Mouse (Mus musculus) stomach, embryonic 16.5 days (tissue): Measurements from ENCODE around the gene Gm15013. TPM values are rescaled to one million over a fixed set of nuclear protein-coding genes. Genes with fewer than 3 reads are reported as not detected.
"Not testable (repeated sequence)": the region's sequence is repeated elsewhere in the genome, so short reads cannot be mapped to it uniquely, and the experiment has no call there.

Experiments
- ATAC-seq: fragments of 200-750 bp; cut with Nextera tagmentation; 2 replicates; pipeline ENCODE4 v1.8.0; 2017; ENCODE audit warnings: moderate number of reproducible peaks, moderate TSS enrichment; ENCODE audit not compliant: insufficient read depth, low FRiP score
- H3K27ac ChIP-seq: fragments of 300-500 bp; sonication (generic); 2 replicates; pipeline ENCODE4 v1.5.1; 2014; ENCODE audit warnings: low read length
- H3K27me3 ChIP-seq: fragments of 300-500 bp; sonication (generic); 2 replicates; pipeline ENCODE4 v1.6.1; 2014; ENCODE audit warnings: low read length, control low read depth, mixed read lengths; ENCODE audit not compliant: control insufficient read depth, insufficient read depth
- H3K36me3 ChIP-seq: fragments of 300-500 bp; sonication (generic); 2 replicates; pipeline ENCODE4 v1.6.1; 2014; ENCODE audit warnings: low read length; ENCODE audit not compliant: control insufficient read depth, insufficient read depth
- H3K4me1 ChIP-seq: fragments of 300-500 bp; sonication (generic); 2 replicates; pipeline ENCODE4 v1.6.1; 2014; ENCODE audit warnings: low read length, control low read depth, mixed read lengths; ENCODE audit not compliant: control insufficient read depth, insufficient read depth
- H3K4me2 ChIP-seq: fragments of 300-500 bp; sonication (generic); 2 replicates; pipeline ENCODE4 v1.6.1; 2014; ENCODE audit warnings: low read depth, low read length, mixed read lengths
- H3K4me3 ChIP-seq: fragments of 300-500 bp; sonication (generic); replicated peaks from 2 replicates; pipeline ENCODE4 v1.5.1; 2014; ENCODE audit warnings: mild to moderate bottlenecking, low read length
- H3K9ac ChIP-seq: fragments of 300-500 bp; sonication (generic); 2 replicates; pipeline ENCODE4 v1.6.1; 2014; ENCODE audit warnings: low read length
- H3K9me3 ChIP-seq: fragments of 300-500 bp; sonication (generic); replicated peaks from 2 replicates; pipeline ENCODE4 v1.6.1; 2016; ENCODE audit warnings: low read length, control low read depth; ENCODE audit not compliant: control insufficient read depth
- WGBS: fragments of 180-500 bp; shearing (Covaris S2); extraction: QIAGEN DNeasy Blood & Tissue Kit; methylation state at CpG from one replicate; pipeline ENCODE4 v1.1.7; 2014; 5-methylcytosine and 5-hydroxymethylcytosine counted together
- polyA plus RNA-seq: library from polyadenylated mRNA; unstranded; fragments of >200 nt; fragmentation: Nextera tagmentation; extraction: Ambion mirVana; gene quantifications from 2 replicates; pipeline ENCODE4 v1.2.1, GENCODE M21; 2015

The Gm15013 gene
- polyA plus RNA-seq = 0.30 and 0.45 TPM in 2 replicates

GRCm38 (mm10) chrX:139714381-139714780 lies at the start of gene Gm15013:
Gm15013 (minus strand) TSS chrX:139714481.
- Histone ChIP-seq H3K27ac (no peak within 1 kb of the TSS), H3K9ac (no peak within 1 kb of the TSS), H3K4me1 (no peaks in the 10 kb centered on the region), H3K36me3 (no peaks in the 10 kb centered on the region), H3K4me2 (no peak within 1 kb of the TSS), H3K4me3 (no peak within 1 kb of the TSS), H3K9me3 (no peaks in the 10 kb centered on the region), H3K27me3 (no peaks in the 10 kb centered on the region)
- ATAC-seq = no peak
- WGBS = 96% methylated on average over 8 of the region's 8 CpGs

- no peak overlapping the region for H3K9ac ChIP-seq
- H3K9me3 ChIP-seq = no peaks in the 10 kb centered on the region
- no peak for ATAC-seq
- H3K36me3 ChIP-seq = no peaks in the 10 kb centered on the region
- no peak overlapping the region for H3K4me2 ChIP-seq
- no peaks in the 10 kb centered on the region for H3K4me1 ChIP-seq
- H3K4me3 ChIP-seq = no peak overlapping the region
- WGBS = 77% methylated on average over 2 of the region's 2 CpGs
- H3K27me3 ChIP-seq = no peaks in the 10 kb centered on the region
- no peak overlapping the region for H3K27ac ChIP-seq
Measured at GRCm38 (mm10) chrX:139762546-139762945, 48.3 kb upstream of the Gm15013 start.

GRCm38 (mm10) chrX:139758634-139759033 lies 44.4 kb upstream of the Gm15013 start:
- not testable (repeated sequence) for H3K4me1 ChIP-seq, H3K27ac ChIP-seq, H3K36me3 ChIP-seq, H3K27me3 ChIP-seq, ATAC-seq, H3K4me3 ChIP-seq, H3K9me3 ChIP-seq, H3K4me2 ChIP-seq, H3K9ac ChIP-seq
- 68% methylated on average over 3 of the region's 3 CpGs for WGBS

GRCm38 (mm10) chrX:139751855-139752254 lies 37.6 kb upstream of the Gm15013 start:
- H3K4me3 ChIP-seq = no peak overlapping the region
- no peaks in the 10 kb centered on the region for H3K4me1 ChIP-seq
- no peak overlapping the region for H3K9ac ChIP-seq
- 9% methylated on average over 1 of the region's 1 CpGs for WGBS
- ATAC-seq = no peak
- H3K27ac ChIP-seq = no peak overlapping the region
- no peaks in the 10 kb centered on the region for H3K9me3 ChIP-seq
- no peaks in the 10 kb centered on the region for H3K36me3 ChIP-seq
- H3K27me3 ChIP-seq = no peaks in the 10 kb centered on the region
- H3K4me2 ChIP-seq = no peak overlapping the region

- Histone ChIP-seq H3K4me1 (no peaks in the 10 kb centered on the region), H3K27me3 (no peaks in the 10 kb centered on the region; the same call in 1 of the 2 replicates), H3K9me3 (no peaks in the 10 kb centered on the region), H3K36me3 (no peaks in the 10 kb centered on the region), H3K9ac (no peak overlapping the region), H3K27ac (no peak overlapping the region), H3K4me3 (no peak overlapping the region), H3K4me2 (no peak overlapping the region)
- no peak for ATAC-seq
- 90% methylated on average over 5 of the region's 5 CpGs for WGBS
Measured at GRCm38 (mm10) chrX:139737066-139737465, 22.8 kb upstream of the Gm15013 start.

- Histone ChIP-seq H3K27me3 (no peaks in the 10 kb centered on the region; the same call in 1 of the 2 replicates), H3K4me1 (no peaks in the 10 kb centered on the region), H3K4me2 (no peak overlapping the region), H3K36me3 (no peaks in the 10 kb centered on the region), H3K9me3 (no peaks in the 10 kb centered on the region), H3K4me3 (no peak overlapping the region), H3K9ac (no peak overlapping the region), H3K27ac (no peak overlapping the region)
- 77% methylated on average over 3 of the region's 3 CpGs for WGBS
- no peak for ATAC-seq
Measured at GRCm38 (mm10) chrX:139730541-139730940, 16.3 kb upstream of the Gm15013 start.

- Histone ChIP-seq H3K4me2 (no peak overlapping the region), H3K27ac (no peak overlapping the region), H3K9ac (no peak overlapping the region), H3K9me3 (no peaks in the 10 kb centered on the region), H3K4me1 (no peaks in the 10 kb centered on the region), H3K4me3 (no peak overlapping the region), H3K36me3 (no peaks in the 10 kb centered on the region), H3K27me3 (no peaks in the 10 kb centered on the region)
- WGBS = 85% methylated on average over 2 of the region's 2 CpGs
- ATAC-seq = no peak
Measured at GRCm38 (mm10) chrX:139722350-139722749, 8.1 kb upstream of the Gm15013 start.

GRCm38 (mm10) chrX:139684775-139685695 lies 29.2 kb downstream of the Gm15013 start, which contains the start of gene Tbc1d8b:
Tbc1d8b (plus strand) TSS chrX:139684996.
- peak within 1 kb of the TSS; percentile 51 for H3K27ac ChIP-seq
- H3K9ac ChIP-seq = peak within 1 kb of the TSS; percentile 68
- H3K9me3 ChIP-seq = no peaks in the 10 kb centered on the region
- H3K36me3 ChIP-seq = no peaks in the 10 kb centered on the region
- H3K4me3 ChIP-seq = peak within 1 kb of the TSS; percentile 59
- no peaks in the 10 kb centered on the region for H3K4me1 ChIP-seq
- 13% methylated on average over 43 of the region's 43 CpGs for WGBS
- no peaks in the 10 kb centered on the region for H3K27me3 ChIP-seq
- peak; percentile 99 for ATAC-seq
- peak within 1 kb of the TSS; percentile 58 for H3K4me2 ChIP-seq

- no peaks in the 10 kb centered on the region for H3K36me3 ChIP-seq
- H3K4me1 ChIP-seq = no peaks in the 10 kb centered on the region
- H3K4me2 ChIP-seq = peak overlapping the region; percentile 47
- H3K27ac ChIP-seq = peak overlapping the region; percentile 51
- WGBS = 14% methylated on average over 8 of the region's 8 CpGs
- peak overlapping the region; percentile 66 for H3K9ac ChIP-seq
- H3K27me3 ChIP-seq = no peaks in the 10 kb centered on the region
- H3K9me3 ChIP-seq = no peaks in the 10 kb centered on the region
- peak overlapping the region; percentile 59 for H3K4me3 ChIP-seq
- peak; percentile 61; the same call in 1 of the 2 replicates for ATAC-seq
Measured at GRCm38 (mm10) chrX:139684410-139684774, 29.9 kb downstream of the Gm15013 start.
